Mouse (Mus musculus): ENCODE data around the gene Lrrc19.
"Not testable (repeated sequence)": the region's sequence is repeated elsewhere in the genome, so short reads cannot be mapped to it uniquely, and the experiment has no call there.

The Lrrc19 gene

GRCm38 (mm10) chr4:94649920-94650319 is at the start of gene Lrrc19:
Lrrc19 (minus strand) TSS chr4:94650144.
- no peak for DNase-seq (ENCODE audit: low spot score)

GRCm38 (mm10) chr4:94696368-94696767 is 46.4 kb upstream of the Lrrc19 start:
- no peak for DNase-seq (ENCODE audit: low spot score)

- no peak for DNase-seq (ENCODE audit: low spot score)
Measured at GRCm38 (mm10) chr4:94692175-94692574, 42.2 kb upstream of the Lrrc19 start.

- no peak for DNase-seq (ENCODE audit: low spot score)
Measured at GRCm38 (mm10) chr4:94691078-94691477, 41.1 kb upstream of the Lrrc19 start.

- not testable (repeated sequence) for DNase-seq (ENCODE audit: low spot score)
Measured at GRCm38 (mm10) chr4:94689804-94690203, 39.9 kb upstream of the Lrrc19 start.

DNA sequence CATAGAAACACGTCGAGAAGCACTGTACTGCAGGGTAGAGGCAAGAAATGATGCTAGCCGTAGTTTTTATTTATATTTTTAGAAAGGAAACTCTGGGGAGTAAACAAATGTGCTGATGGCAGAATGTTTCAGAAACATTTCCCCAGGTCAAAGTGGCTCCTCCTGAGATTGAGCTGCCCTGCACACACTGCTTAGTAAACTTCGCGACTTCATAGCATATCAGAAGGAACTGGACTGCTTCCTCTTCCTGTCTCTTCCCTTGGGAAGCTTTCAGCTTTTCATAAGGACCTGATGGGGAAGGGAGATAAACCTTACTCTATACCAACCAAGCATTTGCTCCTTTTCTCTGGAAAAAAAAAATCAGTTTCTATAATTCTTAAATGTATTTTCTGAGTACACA is 33.4 kb upstream of the Lrrc19 start:
- DNase-seq (ENCODE audit: low spot score): no peak

GRCm38 (mm10) chr4:94682029-94682428 is 32.1 kb upstream of the Lrrc19 start:
- DNase-seq (ENCODE audit: low spot score): no peak

DNA sequence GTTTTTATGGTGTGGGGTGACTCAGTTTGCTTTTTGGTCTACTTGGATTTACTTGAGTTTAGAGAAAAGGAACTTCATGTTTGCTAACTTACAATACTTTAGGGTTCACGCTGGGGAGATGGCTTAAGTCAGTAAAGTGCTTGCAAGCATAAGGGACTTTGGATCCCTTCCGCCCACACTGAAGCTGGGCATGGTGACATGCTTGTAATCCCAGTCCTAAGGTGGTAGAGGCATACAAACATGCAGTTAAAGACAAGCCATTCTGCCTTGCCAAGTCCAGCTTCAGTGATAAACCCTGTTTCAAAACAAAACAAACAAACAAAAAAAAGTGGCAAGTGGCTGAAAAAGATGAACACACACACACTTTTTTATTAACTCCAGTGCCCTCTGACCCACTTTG is 31.2 kb upstream of the Lrrc19 start:
- no peak for DNase-seq (ENCODE audit: low spot score)

GRCm38 (mm10) chr4:94680662-94681061 is 30.7 kb upstream of the Lrrc19 start:
- no peak for DNase-seq (ENCODE audit: low spot score)

DNA sequence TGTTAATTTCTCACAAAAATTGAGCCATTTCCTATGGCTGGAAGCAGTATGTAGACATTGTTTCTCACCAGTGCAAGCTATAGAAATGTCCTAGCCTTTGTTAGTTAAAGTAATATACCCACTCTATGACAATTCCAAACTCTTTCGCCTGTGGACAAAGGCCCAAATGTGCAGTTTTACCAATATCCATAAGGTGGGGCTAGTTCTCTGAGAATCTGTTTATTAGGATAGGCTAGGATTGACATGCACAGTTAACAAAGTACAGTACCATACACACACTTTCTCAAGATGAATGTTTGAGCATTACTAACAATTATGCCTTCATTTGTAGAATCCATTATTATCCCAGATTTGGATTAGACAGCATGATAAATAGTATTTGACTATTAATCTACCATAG is 19.8 kb upstream of the Lrrc19 start:
- peak; percentile 8 for DNase-seq (ENCODE audit: low spot score)

DNA sequence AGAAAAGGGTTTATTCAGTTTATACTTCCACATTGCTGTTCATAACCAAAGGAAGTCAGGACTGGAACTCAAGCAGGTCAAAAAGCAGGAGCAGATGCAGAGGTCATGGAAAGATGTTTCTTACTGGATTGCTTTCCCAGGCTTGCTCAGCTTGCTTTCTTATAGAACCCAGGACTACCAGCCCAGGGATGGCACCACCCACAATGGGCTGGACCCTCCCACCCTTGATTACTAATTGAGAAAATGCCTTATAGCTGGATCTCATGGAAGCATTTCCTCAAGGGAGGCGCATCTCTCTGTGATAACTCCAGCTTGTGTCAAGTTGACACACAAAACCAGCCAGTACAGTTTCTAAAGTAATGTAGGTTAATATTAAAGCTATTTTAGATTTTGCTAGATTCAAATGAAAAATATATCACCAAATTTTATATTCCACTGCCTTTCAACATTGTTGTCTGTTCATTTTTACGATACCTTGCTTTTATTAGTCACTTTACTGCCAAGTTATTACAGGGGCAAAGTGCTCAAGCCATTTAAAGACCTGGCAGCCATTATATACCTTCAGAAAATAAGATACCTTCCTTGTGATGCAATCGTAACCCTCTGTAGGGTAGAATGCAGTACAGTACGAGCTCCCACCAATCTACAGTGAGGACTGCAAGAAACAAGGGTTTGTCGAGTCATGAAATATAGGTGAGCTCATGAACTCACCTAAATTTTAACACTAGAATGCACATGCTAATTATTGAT is 657 bp upstream of the Lrrc19 start:
- not testable (repeated sequence) for DNase-seq (ENCODE audit: low spot score)

DNA sequence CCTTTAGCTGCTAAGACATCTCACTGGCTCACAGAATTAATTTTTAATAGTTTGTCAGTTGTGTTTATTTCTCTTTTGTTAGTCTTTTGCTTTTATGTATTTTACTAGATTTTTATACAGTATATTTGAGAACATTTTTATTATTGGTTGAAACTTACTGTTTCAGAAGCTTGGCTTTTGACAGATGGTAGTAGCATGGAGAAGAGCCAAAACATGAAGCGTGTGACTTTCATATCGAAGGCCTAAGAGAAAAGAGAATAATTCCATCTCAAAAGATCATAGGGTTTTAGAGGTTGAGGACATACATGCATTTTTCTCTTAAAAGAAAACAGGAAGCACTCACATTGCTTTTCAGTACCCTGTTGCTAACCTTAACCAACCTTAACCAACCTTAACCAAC is 6.8 kb downstream of the Lrrc19 start:
- peak; percentile 5 for DNase-seq (ENCODE audit: low spot score)

GRCm38 (mm10) chr4:94620077-94620476 is 29.9 kb downstream of the Lrrc19 start:
- no peak for DNase-seq (ENCODE audit: low spot score)

DNA sequence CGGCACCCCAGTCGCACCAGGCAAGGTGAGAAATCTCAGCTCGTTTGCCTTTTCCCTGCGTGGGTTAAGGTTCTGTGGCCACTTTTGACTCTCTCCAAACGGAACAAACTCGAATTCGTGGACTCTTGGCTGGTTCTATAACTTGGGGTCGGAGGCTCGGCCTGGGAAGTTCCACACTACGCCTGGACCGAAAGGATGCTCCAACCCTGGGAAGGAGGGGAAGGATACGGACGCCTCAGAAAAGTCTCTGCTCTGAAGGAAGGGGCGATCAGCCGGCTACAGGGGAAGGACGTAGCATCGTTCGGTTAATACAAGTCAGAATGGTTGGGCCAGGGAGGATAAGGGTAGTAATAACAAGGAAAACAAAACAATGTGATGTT is 35.3 kb downstream of the Lrrc19 start:
- no peak for DNase-seq (ENCODE audit: low spot score)

DNA sequence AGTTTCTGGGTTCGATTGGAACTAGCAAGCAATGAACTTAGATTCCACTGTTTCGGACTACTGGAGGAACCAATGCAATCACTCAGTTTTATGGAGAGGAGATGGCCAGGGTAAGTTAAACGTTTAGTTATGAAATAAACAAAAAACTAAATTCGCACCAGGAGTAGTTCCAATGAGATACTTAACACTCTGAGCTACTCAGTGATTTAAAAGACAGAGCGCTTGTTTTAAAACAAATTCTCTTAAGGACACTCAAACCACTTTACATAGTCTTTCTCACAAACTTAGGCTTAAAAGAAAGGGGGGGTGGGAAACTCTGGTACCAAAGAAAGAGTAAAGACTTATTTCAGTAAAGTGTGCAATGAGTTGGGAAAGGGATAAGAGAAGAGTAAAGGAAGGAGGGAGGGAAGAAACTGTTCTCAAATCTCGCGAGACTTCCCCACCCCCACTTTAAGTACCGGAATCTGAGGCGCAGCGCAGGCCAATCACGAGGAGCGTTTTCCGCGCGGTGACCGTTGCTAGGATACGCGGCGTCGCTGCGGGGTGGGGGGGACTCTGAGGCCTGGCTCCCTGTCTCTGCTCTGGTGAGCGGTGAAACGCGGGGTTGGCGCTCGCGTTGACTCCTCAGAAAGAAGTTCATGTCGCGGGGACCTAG is 35.8 kb downstream of the Lrrc19 start, which contains the start of gene Ift74:
TSS of gene Ift74 (plus strand) at position 520 of the 655 bp plus-strand sequence.
- peak; percentile 85 for DNase-seq (ENCODE audit: low spot score)

- no peak for DNase-seq (ENCODE audit: low spot score)
Measured at GRCm38 (mm10) chr4:94610339-94610738, 39.6 kb downstream of the Lrrc19 start.

GRCm38 (mm10) chr4:94605591-94605990 is 44.4 kb downstream of the Lrrc19 start:
- no peak for DNase-seq (ENCODE audit: low spot score)

DNA sequence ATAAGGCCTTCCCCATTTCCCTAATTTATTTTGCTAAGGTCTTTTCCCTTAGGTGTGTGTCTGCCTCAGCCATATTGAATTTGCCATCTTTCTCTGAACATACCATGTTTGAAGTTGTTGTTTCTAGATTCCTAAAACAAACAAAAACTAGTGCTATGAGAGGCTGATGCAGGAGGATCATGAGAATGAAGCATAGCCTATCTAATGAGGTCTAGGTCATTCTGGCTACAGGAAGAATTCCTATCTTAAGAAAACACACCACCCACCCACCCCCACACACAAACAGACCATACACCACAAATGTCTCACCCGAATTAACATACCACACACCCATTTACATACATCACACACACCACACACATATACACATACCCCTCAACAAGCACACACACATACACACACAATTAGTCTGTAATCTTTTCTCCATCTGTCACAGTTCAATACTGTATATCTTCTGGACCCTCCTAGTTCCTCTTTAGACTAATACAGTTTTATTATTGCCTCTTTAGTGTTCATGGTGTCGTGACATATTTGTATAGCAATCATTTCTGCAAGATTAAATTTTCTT is 45.4 kb downstream of the Lrrc19 start:
- DNase-seq (ENCODE audit: low spot score): no peak

GRCm38 (mm10) chr4:94603031-94603629 is 46.8 kb downstream of the Lrrc19 start, which contains the start of gene Plaa:
Plaa (minus strand) TSS chr4:94603244.
- peak; percentile 83 for DNase-seq (ENCODE audit: low spot score)

DNA sequence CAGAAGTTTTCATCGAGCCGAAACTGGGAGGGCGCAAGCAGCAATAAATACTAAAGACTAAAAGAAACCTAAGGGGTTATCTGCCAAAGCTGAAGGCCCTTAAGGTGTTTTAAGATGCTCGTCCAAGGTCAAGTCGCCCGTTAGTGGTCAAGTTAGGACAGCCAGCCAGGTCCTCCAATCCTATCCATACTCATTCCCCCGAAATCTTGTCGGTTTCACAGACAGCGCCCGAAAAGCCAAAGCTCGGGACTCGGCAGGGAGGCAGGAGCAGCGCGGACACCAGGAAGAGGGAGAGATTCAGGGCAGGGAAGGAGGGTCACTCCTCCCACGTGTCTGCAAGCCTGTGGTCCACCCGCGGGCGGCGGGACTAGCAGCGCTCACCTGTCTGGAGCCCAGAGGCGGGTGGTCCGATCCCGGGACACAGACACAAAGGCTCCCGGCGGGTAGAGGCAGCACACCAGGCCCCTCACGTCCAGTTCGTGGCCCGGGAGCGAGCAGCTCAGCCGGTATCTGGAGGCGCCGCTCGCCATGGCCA is 47.4 kb downstream of the Lrrc19 start:
- DNase-seq (ENCODE audit: low spot score): no peak

- no peak for DNase-seq (ENCODE audit: low spot score)
Measured at GRCm38 (mm10) chr4:94601395-94601794, 48.5 kb downstream of the Lrrc19 start.

DNA sequence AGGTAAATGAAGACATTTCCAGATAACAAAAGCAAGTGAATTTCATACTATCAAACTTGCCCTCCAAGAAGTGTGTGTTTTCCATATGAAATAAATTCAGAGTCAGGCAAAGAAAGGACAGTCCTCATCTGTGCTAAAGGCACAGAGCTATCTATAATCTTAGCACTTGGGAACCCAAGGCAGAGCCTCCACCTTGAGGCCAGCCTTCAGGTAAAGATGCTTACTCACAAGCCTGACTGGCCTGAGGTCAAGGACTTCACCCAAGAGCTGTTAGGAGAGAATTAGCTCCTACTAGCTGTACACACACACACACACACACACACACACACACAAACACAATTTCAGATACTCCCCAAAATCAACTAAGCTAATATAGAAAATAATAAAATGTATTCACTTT is 57.2 kb downstream of the Lrrc19 start:
- DNase-seq (ENCODE audit: low spot score): no peak

All from layer of hippocampus, adult 9-10 months (tissue).